Mouse (Mus musculus) layer of hippocampus, postnatal 14 days (tissue): ENCODE measurements around the gene Apopt1. TPM values are rescaled to one million over a fixed set of nuclear protein-coding genes. Genes with fewer than 3 reads are reported as not detected.

ENCODE experiments used
- DNase-seq, 2 experiments: peaks; one replicate each; pipeline ENCODE4 v3.0.0; 2021 to 2022; ENCODE audit warnings: low spot score in 2 of 2, mixed read lengths in 1 of 2
- long read RNA-seq, 2 experiments: library from polyadenylated mRNA; stranded (forward); transcript quantifications; one replicate each; pipeline ENCODE4 v2.0.0; 2021
- total RNA-seq, 2 experiments: library from RNA; stranded (reverse); gene quantifications; 2 replicates each; pipeline ENCODE4 v1.2.3; 2021

Gene Apopt1
- total RNA-seq: 10 to 100 TPM; 38.5 to 40.0 TPM
- long read RNA-seq, experiment 1, transcript Apopt1-201 (5 exons, 1,065 nt): major isoform, 45 of 52 reads
- long read RNA-seq, experiment 1, partial matches to known transcripts: 1 of 52 reads
- long read RNA-seq, experiment 1, other reads (novel, unspliced or antisense): 5 of 52 reads
- long read RNA-seq, experiment 2, transcript Apopt1-201 (5 exons, 1,065 nt): major isoform, 77 of 95 reads
- long read RNA-seq, experiment 2, partial matches to known transcripts: 9 of 95 reads
- long read RNA-seq, experiment 2, other reads (novel, unspliced or antisense): 7 of 95 reads

DNA sequence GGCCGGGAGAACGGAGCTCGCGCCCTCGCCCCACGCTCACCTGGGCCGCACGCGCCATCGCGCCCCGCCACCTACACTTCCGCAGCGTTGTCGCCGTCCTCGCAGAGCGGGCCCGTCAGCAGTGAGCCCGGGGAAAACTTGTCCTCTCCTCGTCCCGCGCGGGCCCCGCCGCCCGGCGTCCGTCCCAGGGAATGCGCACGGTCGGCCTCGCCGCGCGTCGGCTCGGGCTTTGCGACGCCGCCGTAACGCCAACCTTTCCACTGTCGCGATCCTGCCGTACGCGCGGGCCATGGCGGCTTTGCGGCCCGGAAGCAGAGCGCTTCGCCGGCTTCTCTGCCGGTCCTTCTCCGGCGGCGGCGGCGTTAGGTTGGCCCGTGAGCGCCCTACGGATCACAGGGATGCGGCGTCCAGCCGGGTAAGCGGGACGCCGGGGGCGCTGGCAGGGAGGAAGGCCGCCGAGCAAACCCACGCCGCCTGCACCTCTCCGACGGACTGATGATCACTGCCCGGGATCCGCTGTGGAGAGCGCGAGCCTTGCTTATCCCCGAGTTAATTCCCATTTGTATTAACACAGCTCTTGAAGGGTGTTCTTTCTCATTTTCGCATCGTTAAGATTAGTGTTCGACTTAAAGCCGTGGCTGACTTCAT lies at the start of gene Apopt1, which contains the start of gene Bag5:
Gene Apopt1, plus strand, starts transcription at position 258 of the 648 bp plus-strand sequence.
Gene Bag5, minus strand, starts transcription at position 254 of the 648 bp plus-strand sequence.
- peak; percentile 89 to 93 for DNase-seq

DNA sequence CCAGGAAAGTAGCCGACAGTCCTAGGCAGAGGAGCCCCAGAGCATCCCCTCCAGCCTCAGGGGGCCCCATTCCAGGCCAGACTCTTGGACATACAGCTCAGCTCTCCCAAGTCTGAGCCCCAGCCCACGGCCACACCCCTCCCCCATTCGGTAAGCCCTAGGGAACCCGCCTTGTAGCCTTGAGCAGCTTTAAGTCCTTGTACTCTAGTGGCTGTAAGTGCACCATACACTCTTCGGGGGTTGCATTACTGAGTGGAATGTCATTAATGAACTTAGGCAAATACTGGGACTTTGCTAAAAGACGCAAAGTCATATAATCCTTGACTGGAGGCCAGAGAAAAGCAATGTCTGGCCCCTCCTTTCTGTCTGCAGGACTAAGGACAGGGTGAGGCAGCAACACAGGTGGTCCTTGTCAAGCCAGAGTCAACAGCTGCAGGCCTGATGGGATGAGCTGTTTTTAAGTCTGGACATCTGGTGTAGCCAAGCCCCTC lies 48.9 kb upstream of the Apopt1 start:
- no peak for DNase-seq

DNA sequence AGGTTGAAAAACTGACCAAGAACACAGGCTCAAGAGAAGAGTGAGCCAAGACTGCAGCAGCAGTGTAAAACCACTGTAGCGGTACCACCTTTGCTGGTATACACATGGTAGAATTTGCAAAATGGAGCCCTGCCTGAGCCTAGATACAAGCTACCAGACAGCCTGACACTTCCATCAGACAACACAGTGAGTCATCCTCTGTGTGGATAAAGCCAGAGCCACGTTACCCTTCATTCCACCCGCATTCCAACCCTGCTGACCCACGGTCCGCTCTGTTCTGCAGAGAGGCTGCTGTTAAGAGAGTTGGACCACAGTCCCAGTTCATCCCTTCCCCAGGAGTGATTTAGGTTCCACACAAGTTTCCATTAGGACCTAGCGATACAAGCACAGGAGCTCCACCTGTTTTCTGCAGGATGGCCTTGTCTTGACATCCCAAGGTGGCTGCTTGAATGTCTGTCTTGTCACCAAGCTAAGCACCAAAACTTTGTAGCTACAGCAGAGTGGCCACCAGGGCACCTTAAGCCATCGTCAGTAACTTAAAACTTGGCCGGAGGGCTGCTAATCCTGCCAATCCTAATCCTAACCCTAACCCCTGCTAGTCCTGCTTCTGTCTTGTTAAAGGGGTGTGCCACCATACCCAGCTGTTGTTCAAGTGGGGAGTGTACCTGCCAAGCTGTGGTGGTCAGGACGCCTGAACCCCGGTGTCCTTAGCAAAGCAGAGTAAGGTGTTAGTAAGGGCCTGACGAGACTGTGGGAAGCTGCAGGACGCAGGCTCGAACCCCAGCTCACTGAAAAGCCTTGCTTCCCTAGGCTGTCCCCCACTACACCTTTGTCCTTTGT lies 47.8 kb upstream of the Apopt1 start:
- DNase-seq: no peak

DNA sequence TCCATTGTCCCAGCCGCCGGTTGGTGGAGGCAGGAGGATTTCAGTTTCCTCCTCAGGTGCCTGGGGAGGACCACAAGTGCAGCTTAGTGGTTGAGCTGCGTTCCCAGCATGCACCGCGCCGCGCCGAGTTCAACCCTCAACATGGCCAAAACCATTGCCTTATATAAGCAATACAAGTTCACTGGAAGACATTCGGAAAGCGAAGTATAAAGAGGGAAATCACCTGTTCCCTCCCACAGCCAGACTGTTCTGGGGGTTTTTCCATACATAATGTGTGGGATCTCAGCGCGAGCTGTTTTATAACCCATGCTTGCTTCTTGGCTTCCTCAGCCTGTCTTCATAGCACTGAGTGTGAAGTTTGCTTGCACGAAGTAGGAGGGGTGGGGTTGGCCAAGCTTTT lies 46.7 kb upstream of the Apopt1 start:
- DNase-seq: no peak

DNA sequence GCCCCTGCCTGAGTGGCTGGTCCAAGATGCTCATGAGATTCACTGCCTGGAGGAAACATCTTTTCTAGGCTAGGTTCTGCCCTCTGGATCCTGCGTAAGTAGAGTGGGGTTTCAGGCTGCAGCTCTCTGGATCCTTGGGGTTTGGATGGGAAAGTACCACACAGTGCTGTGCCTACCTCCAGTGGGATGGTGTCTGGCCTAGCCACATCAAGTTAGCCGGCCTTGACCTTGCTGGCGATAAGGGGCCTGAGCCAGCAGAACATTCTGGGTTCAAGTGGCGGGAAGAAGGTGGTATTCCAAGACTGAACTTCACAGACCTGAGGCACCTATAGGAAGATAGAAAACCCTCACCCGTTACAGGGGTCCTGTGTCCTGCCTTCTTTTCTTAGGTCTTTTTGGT lies 45.6 kb upstream of the Apopt1 start:
- no peak for DNase-seq

DNA sequence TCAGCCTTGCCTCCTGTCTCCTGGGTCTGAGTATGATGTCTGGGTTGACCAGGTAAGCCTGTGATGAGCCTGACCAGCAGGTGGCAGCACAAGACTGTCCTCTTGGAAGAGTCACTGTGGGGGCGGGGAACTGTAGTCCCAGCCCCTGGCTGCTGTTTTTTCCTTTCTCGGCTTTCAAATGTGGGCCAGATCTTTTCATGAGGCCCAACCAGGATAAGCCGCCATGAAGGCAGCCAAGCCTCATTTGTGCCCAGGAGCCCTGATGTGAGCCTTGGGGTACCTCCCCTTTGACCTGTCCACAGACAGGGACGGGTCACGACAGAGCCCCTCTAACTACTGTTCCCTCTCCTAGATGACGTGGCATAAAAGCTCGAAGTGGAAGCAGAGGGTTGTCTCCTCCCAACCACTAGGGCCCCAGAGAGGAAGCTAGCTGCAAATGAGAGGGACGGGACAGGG lies 44.6 kb upstream of the Apopt1 start:
- DNase-seq: peak; percentile 92 to 96

DNA sequence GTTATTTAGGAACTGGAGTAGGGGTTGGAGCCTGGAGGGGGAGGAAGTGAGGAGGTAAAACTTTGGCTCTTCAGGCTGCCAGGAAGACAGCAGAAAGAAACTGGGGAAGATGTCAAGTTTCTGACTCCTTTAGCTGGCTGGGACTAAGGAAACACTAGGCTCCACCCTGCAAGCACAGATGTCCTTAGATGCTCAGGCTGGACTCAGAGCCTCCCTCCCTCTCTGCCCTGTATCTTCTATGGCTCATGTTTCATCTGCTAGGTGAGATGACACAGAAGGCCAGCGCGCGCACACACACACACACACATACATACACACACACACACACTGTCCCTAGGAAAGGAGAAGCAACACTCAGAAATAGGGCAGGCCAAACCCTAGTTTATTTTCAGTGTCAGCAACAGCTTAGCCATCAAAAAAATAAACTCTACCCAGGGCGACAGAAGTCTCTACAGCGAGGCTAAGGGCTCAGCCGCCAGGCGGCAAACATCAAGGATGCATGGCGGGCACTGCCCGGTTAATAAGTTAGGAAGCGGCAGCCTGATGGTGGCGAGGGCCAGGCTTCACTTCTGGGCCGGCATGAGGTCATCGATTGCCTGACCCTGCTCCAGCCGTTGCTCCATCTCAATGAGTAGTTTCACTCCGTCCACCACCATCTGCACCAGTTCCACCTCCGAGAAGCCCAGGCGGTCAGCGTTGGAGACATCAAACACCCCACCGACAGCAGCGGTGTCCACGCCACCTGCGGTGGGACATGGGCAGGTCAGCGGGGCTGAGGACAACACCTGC lies 43.9 kb upstream of the Apopt1 start:
- DNase-seq: no peak

DNA sequence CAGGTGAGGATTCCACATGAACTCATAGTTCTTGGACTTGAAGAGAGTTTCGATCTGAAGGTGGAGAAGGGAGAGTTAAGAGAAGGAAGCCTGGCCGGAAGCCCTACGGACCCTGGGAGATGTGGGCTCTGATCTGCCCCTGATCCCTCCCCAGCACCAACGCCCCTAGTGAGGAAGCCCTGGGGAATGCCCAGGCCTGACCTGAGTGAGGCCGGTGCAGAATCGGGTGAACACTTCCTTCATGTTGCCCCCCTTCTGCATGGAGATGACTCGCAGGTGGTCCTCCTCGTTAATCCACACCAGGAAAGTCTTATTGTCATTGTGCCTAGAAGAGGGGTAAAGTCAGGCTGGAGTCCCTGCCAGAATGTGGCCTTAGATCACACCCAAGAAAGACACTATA lies 43.1 kb upstream of the Apopt1 start:
- no peak for DNase-seq

DNA sequence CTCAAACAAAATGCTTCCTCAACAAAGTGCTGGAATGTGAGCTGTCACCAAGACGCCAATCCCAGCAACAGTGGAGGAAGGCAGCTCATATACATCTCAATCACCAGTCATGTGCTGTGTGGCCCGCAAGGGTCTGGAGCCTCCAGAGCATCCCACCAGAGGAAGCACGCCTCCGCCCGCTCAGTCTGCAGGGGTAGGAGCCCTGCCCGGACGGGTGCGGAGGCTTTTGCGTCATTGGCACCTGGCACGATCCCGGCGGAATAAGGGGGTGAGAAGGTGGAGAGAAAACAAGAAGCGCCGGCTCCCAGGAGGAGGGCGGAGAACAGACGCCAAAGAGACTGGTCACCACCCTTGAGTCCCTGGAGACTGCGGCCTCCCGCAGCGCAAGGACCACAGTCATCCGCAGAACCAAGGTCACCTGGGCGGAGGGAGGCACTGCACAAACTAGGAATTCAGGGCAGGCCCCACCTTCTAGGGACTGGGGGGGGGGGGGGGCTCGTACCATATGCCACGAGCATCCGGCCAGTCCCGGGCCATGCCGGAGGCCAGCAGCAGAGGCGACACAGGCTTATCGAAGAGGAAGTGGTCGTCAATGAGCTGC lies 42.6 kb upstream of the Apopt1 start:
- peak in 1 of 2 experiments; percentile 50 for DNase-seq

DNA sequence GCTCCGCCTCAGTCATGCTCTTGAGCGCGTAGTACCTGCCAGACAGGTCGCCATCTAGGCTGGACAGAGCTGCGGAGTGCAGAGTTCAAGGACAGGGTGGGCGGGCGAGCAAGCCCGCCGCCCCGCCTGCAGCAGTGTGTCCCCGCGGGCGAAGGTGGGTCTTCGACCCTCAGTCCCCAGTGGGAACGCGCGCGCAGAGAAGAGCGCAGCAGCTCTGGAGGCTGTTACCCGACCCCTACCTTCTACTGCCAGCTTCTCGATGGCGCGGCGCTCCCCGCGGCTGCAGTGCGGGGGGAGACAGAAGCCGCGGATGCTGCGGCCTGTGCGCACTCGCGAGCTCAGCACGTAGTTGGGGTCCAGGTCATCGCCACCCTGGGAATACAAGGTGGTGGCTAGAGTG lies 42.1 kb upstream of the Apopt1 start:
- DNase-seq: peak in 1 of 2 experiments; percentile 45

DNA sequence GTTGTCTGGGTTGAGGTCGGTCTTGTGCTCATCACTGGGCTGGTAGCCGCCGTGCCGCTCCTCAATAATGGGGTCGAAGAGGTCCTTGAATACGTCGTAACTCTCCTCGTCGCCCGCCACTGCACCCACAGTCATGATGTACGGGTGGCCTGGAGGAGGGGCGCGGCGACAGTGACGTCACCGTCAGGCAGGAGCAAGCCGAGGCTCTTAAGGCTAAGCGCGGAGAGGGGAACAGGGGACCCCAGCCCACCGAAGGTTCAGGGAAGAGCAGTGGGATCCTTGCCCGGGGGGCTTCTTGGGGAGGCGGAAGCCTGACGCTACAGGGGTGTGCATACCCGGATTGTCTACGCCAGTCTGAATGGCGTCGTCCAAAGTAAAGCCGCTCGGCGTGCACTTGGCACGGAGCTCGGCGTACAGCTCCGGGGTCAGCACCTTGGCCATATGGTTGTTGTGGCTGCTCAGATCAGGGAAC lies 41.6 kb upstream of the Apopt1 start:
- DNase-seq: peak; percentile 78 to 83

DNA sequence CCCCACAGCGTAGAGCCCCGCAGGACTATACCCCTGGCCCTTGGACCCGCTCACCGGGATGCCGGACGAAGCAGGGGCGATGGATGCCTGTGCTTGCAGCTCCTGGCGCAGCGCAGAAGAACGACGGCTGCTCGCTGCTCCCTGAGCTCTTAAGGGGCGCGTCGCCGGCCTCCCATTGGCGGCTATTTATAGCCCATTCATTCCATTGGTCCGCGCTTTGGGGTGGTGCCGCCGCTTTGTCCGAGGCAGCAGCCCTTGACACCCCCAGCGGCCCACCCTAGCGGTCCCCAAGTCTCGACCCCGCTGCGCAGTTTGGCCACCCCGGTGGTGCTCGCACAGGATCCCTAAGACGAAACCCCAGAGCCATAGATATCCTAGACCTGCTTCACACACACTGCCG lies 40.9 kb upstream of the Apopt1 start, which contains the start of gene Ckb:
Gene Ckb, minus strand, starts transcription at position 163 of the 400 bp plus-strand sequence.
- peak; percentile 92 to 95 for DNase-seq

DNA sequence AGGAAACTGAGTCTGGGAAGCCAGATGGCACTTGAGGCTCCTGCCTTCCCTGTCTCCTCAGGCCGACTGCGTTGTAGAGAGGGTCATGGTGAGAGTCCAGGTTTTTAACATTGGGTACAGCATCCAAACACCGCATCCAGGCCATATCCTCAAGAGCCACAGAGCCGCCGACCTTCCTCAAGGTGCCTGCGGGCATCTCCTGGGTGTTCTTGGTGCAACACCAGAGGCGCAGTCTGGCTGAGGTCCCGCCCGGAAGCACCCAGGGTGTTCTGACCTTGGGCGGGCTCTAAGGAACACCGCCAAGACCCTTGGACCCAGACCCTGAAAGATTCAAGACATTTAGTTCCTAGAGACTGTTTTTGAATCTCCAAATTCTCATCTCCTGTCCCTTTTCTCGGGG lies 40.5 kb upstream of the Apopt1 start:
- no peak for DNase-seq

DNA sequence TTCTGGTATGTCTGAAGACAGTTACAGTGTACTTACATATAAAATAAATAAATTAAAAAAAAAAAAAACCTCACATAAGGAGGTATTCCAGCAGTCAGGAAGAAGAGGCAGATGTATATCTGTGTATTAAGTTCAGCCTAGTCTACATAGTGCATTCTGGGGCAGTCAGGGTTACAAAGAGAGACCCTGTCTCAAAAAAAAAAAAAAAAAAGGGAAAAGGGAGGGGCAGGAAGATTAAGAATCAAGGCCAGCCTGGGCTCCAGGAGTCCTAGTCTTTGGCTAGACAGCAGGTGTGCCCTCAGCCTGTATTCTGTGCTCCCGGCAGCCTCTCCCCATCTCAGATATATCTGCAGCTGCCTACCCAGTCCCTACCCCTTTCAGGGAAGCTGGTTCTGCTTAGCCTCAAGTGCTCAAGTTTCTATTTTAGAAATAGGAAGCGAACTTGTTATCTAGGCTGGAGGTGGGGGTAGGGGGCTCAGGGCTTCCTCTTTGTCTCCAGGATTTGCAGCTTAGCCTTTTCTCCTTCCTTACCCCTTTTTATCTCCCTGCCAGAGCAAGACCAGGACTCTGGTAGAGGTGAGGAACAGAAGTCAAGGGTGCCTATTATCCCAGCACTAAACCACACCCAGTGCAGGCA lies 38.1 kb upstream of the Apopt1 start:
- no peak for DNase-seq

DNA sequence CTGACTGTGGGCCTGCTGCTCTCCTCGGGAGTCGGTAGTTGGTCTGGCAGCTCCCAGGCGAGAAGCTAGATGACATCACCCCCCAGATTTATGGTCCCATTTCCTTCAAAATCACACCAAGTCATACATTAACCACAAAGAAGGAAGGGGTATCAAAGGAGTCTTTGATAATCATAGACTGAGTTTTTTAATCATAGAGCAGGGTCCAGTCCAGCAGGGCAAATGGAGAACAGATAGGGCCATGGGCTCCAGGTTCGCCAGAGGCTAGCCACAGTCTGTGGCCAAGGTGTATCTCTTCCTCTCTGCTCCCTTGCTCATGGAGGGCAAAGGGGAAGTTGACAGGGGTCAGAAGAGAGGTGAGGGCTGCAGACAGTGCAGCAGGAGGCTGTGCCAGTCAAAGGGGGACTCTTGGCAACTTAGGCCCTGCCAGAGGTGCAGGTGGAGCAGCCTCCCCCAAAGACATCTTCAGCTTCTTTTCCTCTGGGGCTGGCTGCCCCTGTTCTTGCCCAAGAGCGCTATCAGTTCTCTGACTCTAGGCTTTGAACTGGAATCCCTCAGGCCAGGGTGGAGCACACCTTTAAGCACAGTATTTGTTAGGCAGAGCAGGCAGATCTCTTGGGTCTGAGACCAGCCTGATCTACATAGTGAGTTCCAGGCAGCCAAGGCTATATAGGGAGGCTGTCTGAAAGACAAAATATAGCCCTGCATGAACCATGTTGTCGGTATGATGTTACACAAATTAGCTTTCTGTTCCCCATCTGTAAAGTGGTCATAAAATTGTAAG lies 37.1 kb upstream of the Apopt1 start:
- DNase-seq: no peak

DNA sequence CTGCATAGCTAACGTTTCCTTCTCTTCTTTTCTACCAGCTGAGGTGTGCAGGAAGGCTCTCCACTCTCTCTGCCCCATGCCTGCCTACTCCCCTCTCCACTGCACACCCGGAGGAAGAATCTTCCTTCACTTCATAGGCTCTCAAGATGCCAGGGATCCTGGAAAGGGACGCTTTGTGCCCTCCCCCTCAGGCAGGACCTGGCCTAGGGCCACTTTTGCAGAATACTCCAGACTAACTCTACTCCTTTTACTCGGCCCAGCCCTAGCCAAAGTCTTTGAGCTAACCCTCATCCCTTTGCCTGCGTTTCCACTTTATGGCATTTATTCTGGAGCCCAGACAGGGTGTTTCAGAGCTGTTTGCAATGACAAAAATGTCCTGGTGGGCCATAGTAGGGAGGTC lies 35.6 kb upstream of the Apopt1 start:
- no peak for DNase-seq

DNA sequence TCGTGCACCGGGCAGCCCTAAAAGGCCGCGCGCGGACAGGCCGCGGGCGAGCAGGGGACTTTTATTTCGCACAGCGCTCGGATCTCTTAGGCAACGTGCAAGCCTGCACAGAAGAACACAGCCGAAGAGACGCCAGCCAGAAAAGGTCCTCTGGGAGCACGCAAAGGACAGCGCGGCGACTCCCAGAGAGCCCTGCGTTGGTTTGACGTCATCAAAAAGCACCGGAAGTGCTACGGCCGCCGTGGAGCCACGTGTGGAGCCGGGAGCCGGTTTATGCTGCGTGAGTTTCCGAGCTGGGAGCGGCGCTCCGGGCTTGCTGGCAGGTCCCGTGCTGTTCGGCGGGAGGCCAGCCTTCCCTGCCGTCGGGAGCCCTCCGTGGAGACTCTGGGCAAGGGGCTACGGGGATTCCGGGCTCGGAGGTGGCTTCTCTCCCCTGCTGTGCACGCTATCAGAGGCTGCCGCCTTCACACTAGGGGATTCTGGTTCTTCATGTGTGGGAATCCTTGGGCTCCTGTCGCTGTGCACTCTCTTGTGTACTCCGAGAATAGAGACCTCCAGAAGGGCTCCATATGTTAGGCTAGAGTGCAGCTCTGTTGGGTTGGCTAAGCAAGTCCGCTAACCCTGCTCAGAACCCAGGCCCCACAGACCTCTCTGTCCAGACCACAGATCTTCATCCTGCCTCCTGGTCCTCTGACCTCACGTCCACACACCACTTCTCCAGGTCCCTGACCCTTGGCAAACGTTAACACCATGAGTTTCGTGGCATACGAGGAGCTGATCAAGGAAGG lies 35.0 kb upstream of the Apopt1 start, which contains the start of gene Trmt61a:
Gene Trmt61a, plus strand, starts transcription at position 224 of the 788 bp plus-strand sequence.
- peak; percentile 88 to 93 for DNase-seq

DNA sequence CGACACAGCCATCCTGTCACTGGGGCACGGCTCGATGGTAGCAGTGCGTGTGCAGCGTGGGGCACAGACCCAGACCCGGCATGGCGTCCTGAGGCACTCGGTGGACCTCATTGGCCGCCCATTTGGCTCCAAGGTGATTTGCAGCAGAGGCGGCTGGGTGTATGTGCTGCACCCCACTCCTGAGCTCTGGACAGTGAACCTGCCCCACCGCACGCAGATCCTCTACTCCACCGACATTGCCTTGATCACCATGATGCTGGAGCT lies 34.5 kb upstream of the Apopt1 start:
- no peak for DNase-seq
